Mouse (Mus musculus) thymus, postnatal 36 days (tissue): ENCODE data around the gene Letm1.

Experiments
- DNase-seq, 2 experiments: peaks; one replicate each; pipeline ENCODE4 v3.0.0; 2022; ENCODE audit warnings: mixed read lengths in 2 of 2

The Letm1 gene

DNA sequence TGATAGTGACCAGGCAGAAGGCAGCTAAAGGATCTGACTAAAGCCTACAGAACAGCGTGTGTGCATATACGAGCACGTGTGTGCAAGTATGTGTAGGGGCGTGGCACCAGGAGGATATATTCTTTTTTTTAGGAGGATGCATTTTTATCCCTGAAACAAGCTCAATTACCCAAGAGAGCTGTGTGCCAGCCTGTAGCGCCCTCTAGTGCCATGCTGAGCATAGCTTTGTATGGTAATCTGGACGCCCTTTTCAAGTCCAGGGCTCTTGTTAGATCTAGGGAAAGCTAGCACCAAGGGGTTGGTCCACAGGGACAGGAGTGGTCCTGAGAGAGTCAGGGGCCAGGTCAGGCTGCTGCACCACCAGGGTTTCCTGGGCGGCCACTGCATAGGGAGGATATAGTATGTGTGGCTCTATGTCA lies 44.7 kb downstream of the Letm1 start:
- peak; percentile 41 to 50 for DNase-seq

DNA sequence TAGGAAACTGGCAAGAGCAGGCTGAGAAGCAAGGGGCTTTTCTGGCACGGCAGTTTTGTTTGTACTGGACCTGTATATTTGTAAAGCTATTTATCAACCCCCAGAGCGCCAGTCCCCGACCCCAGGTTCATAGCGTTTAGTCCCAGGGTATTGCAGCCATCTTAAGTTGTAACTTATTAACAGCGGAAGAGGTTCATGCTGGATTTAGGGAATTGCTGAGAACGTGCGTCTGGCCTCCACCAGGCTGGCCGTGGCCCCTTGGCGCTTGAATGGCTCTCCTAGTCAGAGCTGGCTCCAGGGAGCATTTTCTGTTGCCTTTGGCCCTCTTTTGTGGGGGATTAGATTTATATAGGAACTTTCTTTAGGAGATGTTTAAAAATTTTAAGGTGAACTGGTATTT lies 46.4 kb downstream of the Letm1 start:
- DNase-seq = no peak

DNA sequence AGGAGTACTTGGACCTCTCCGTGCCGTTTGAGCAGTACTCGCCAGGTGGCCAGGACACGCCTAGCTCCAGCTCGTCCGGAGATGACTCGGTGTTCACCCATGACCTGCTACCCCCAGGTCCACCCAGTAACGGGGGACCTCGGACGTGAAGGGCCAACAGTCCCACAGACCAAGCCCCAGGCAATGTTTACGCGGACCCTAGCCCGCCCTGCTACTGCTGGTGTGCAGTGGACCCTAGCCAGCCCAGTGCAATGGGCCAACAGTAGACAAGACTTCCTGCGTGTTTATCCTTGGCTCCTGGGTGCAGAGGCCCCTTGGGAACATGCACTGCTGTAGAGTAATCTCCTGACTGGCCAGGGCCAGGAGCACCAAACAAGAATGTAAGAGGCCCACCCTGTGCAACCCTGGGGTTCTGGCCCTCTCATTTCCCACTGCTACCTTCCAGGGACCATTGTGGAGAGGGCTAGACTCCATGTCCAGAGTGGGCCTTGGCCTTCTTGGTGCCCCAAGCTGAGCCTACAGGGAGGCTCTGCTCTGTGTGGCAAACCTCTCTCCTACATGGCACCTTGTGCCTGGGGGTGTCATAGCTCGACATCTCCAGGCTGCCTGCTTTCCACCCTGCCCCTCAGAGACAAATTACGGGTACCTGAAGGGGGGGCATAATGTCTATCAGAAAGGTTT lies 47.1 kb downstream of the Letm1 start:
- DNase-seq = no peak

DNA sequence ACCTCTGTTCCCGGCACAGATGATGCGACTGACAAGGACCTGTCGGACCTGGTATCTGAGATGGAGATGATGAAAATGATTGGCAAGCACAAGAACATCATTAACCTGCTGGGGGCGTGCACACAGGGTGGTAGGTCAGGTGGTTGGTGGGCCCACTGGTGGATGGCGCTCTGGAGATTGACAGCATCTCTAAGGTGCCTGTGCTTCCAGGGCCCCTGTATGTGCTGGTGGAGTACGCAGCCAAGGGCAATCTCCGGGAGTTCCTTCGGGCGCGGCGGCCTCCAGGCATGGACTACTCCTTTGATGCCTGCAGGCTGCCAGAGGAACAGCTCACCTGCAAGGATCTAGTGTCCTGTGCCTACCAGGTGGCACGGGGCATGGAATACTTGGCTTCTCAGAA lies 48.8 kb downstream of the Letm1 start:
- no peak for DNase-seq

DNA sequence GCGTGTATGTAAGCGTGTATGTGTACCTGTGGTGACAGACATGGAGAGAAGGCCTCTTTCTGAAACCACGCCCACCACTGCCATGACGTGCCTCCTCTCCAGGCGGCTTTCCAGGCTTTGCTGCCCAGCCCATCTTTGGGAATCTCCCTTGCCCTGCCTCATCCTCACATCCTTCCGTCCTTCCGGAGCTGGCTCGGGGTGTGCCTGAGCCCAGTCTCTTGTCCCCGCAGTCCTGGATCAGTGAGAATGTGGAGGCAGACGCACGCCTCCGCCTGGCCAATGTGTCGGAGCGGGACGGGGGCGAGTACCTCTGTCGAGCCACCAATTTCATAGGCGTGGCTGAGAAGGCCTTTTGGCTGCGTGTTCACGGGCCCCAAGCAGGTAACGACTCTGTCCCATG lies 51.6 kb downstream of the Letm1 start:
- no peak for DNase-seq

DNA sequence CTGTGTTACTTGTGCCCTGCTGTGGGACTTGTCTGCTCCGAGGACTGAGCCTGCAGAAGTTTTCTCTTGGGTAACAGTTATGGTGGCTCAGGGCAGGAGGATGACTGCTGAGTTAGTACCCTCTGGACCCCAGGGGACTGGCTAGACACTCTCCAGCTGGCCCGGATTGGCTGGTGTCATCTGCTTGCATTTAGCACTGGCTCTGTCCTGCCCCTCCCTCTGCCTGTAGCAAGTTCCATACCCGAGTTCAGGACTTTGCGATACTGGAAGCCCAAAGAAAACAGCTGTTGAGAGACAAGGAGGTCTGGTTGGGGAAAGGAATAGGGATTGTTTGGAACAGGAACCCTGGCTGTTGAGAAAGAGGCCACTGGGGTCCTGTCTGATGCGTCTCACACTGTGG lies 52.1 kb downstream of the Letm1 start:
- DNase-seq = no peak

DNA sequence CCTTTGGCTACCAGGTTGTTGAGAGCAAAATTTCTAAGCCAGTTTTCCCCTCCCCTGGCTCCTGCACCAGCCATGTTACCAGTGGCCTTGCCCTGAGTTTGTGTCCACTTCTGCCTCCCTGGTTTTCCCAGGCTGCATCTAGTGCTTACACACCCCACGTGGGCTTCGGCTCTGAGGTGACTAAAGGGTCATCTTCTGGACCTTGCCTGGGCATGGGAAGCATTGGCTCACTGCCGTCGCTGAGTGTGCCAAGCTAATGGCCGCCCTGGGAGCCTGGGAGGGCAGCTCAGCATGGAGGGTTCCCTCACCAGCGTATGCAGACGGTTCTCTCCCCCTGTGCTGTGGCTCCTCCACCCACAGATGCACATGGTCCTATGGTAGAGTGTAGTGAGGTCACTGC lies 53.8 kb downstream of the Letm1 start:
- DNase-seq = no peak

DNA sequence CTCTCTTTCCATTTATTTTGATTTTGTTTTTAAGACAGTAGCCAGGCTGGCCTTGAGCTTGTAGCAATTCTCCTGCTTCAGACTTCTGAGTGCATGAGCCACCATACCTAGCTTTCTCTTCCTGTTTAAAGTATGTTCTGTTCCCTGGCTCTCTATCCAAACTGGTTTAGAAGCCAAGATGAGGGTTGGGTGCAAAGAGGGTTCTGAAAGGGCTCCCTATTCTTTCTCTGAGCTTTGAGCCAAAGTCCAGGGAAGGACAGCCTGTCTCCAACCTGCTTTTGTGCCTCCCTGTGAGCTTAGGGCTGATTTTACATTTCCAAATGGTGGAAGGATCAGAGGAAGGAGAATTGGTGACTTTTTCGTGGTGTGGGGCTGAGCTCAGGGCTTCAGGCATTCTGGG lies 55.7 kb downstream of the Letm1 start:
- no peak for DNase-seq

DNA sequence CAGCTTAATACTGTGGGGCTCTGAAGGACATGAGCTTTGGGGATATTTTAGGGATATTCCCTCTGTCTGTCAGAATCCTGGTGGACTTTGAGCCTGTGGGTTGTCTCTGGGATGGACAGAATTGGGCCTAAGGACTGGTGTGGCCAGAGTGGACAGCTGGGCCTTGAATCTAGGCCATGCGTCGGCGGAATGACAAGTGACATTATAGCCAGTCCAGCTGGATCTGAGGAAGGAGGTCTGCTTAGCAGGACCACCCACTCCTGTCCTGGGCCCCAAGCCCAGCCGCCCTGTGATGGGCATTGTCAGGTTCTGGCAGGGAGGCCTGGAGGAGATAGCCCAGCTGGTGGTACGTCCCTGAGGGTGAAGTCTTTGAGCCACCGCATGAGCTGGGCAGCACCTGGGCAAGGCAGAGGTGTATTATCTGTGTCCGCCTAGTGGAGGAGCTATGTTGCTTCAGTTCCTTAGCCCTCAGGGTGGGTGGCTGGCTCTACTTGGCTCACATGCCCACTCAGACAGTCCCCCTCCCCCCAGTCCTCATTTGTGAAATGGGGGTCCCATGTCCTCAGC lies 56.5 kb downstream of the Letm1 start:
- DNase-seq = no peak

DNA sequence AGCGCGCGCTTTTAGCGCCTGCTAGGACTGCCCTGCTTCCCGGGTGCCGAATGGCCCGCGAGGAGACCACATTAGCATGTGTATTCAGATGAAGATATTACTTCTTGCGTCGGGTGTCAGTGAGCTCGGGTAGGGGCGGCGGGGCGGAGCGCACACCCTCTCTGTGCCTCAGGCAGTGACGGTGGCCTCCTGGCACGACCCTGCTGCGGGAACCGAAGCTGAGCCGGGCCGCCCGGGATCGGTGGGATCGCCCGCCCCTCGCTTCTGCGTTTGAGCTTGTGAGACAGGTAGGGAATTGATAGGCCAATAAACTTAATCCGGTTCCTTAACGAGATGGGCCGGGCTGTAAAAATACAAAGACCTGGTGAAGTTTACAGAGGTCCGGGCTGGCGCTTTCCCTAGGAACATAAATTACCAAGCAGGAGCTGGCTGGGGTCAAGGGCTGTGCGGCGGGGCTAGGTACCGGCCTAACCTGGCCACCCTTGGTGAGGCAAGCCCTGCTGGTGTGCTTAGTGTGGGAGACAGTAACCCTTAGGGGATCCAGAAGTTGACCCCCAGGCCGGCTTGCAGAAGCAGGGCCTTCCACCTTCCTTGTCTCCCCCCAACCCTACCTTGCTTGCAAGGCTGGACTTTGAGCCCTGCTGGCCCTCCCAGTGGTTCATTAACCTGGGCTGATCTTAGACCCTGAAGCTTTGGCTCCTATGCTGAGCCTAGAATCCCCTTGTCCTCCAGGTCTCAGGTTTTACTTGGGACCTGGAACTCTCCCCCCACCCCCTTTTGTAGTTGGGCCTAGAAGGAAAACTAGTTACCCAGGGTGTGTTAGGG lies 58.8 kb downstream of the Letm1 start:
- DNase-seq = no peak

DNA sequence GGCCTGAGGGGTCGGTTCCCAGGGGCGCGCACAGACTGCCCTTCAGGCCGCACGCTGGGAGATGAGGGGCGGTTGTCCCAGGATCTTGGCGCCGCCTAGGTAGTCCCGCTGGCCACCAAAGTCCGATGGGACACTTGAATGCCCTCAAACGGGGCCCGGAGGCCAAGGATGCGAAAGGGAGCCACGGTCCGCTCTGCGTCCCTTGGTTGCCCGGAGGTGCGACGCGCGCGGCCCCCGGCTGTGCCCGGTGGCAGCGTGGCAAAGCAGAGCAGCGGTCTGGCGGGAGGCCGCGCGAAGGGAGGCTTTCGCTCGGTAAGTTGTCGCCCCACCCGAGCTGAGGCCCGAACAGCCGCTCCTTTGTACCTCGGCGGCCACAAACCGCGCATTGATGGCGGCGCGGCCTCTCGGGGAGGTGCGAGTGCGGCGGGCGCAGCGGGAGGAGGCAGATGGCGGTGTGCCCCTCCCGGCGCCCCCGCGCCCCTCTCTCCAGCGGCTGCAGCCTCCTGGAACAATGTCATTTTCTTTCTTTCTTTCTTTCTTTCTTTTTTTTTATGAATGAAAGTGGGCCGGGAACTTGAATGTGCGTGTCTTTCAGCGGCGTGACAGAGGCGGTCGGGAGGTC lies 59.5 kb downstream of the Letm1 start:
- no peak for DNase-seq

DNA sequence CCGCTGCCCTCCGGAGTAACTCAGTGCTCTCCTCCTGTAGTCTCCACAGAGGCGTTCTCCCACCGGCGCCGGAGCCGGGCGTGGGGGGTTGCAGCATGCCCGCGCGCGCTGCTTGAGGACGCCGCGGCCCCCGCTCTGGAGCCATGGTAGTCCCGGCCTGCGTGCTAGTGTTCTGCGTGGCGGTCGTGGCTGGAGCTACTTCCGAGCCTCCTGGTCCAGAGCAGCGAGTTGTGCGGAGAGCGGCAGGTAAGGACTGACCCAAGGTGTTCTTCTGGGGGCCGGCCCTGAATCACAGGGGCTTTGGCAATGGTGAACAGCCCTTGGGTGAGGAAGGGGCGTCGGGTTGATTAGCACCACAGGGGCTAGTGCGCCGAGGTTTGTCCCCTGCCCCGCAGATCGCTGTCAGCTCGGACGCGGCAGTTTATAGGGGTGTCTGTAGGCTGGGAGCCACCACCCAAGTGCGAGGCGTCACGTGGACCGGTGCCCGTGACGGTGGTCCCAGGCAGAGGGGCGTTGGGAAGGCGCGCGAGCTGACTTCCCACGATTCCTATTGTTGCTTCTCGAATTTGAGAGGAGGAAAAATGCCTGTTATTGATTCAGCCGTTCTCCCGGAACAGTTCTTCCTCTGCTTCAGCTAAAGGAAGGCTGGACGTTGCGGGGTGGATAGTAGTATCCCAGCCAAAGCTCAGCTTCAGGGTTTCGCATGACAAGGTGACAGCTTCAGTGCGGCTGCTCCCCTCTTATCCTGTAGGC lies 60.2 kb downstream of the Letm1 start:
- DNase-seq = no peak

DNA sequence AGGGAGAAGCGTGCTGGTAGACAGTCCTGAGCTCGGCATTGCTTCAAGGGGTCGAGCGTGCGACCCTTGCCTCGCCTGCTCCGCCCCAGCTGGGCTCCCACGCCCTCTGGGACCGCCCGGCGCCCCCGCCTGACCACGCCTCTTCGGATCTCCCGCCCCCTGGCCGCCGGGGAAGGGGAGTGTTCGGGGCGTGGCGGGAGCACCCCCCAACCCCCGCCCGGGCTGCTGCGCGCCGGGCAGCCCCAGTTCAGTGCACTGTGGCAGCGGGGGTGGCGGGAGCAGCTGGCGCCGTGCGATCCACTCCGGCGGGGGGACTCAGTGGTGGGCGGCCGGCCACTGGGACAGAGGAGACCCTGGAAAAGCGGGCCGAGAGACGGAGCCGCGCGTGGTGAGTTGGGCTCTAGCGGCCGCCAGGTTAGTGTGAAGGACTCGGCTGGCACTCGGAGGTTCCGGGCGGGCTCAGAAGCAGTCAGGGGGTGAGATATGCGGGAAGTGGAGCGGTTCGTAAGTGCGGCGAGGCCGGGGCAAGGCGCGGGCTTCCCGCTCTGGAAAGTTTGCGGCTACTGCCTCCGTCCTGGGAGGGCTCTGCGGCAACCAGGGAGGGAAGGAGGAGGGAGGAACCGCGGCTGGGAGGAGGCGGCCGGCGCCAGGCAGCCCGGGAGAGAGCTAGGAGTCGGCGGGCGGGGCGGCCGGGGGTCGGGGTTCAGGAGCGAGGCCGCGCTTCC lies 60.9 kb downstream of the Letm1 start, which contains the start of gene Fgfr3:
TSS of gene Fgfr3 (plus strand) at position 134 of the 725 bp plus-strand sequence.
- peak; percentile 67 to 72 for DNase-seq

DNA sequence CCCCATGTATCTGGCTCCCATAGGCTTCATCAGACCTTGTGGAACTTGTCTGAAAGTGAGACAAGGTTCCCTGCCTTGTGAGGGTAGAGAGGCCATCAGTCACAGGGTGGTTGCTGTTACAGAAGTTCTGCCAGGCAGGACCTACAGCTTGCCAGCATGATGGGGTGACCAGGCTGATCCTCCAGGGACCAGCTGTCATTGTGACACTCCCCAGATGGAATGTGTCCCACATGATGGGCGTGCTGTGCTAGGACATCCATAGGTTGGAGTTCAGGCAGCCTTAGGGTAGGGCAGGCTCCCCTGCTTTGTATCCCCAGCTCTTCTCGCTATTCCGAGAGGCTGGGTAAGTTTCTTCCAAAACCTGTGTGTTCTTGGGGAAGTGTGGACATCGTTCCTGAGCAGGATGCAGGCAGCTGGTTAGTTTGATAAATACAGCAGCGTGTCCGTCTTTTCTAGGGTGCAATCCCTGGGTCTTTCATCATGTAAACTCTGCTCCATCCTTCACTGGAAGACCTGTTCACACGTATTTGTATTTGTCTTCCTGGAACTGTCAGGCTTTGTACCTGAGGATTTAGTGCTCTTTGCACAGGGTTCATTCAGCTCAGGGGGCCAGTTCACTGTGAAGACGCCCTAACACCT lies 61.6 kb downstream of the Letm1 start:
- DNase-seq = no peak

DNA sequence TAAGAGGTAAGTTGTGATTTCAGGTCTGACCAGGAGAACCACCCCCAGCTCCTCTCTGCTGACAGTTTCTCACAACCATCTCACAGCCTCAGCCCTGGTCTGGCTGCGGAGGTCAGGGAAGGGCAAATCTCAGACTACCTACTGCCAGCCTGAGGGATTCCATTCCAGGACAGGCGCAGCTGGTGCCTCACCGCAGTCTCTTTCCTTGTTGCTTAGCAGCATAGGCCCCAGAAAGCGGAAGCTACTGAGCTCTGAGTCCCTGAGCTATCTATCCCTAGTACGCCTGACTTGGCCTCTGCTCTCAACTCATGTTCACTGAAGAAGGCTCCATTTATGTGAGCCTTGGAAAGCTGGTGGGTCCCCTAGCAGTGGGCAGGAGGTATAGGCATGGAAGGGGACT lies 64.2 kb downstream of the Letm1 start:
- DNase-seq = no peak

DNA sequence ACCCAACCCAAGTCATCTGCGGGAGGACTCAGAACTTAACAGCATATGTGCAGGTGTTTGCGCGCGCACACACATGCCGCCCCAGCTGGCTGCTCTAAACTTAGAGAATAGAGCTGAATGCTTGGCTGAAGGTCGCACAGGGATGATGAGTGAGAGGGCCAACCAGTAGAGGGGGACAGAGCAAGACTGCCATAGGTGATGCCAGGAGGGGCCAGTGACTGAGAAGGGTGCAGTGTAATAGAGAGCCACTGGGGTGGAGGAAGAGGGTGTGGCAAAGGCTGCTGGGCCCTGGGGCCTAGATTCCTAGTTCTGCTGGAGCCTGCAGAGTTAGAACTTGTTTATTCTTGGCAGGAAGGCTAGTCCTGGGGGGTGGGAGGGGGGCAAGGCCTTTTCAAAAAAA lies 66.2 kb downstream of the Letm1 start:
- no peak for DNase-seq

DNA sequence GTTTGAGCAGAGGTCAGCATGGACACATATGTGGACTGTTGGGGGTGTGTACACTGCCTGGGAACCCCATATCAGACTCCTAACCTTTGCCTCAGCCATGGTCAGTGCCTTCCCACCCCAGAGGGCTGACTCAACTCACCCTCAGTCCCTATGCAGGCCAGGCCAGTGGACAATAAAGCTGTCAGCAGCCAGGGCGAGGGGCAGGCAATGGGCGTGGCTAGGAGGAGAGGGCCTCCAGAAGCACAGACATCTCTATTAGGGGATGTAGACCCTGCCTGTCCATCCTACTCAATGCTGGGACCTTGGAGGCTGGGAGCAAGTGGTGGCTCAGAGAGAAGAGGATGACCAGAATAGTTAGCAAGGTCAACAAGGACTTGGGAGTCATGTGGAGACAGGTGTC lies 67.4 kb downstream of the Letm1 start:
- no peak for DNase-seq

DNA sequence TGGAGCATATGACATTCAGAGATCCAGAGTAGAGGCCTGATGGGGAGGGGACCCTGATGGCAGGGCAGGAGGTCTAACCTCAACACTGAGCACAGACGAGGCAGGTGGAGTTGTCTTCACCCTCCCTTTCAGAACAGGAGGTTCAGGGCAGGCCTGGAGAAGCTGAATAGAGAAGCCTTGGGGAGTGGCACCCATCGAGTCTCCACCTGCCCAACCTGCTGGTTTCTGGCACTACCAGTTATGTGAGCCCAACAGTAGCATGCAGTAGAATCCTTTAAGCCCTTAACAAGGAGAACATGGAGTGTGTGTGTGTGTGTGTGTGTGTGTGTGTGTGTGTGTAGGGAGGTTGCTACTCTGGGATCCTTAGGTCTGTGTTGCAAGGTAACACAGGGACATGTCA lies 70.1 kb downstream of the Letm1 start:
- DNase-seq = no peak

DNA sequence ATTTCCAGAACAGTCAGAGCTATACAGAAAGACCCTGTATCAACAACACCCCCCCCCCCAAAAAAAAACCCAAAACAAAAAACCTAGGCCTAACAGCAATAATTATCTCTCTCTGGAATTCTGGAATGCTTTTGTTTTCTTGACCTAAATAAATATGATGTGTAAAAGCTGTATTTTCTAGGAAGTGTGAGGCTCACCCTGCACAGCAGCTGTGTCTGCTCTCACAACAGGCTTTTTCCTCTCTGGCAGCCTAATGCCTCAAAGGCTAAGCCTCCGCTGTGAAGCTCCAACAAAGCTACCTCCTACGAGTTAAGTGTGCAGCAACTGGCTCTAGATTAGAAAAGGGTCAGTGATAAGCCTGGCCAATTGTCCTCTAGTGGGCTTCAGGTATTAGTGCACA lies 73.6 kb downstream of the Letm1 start:
- DNase-seq = no peak

DNA sequence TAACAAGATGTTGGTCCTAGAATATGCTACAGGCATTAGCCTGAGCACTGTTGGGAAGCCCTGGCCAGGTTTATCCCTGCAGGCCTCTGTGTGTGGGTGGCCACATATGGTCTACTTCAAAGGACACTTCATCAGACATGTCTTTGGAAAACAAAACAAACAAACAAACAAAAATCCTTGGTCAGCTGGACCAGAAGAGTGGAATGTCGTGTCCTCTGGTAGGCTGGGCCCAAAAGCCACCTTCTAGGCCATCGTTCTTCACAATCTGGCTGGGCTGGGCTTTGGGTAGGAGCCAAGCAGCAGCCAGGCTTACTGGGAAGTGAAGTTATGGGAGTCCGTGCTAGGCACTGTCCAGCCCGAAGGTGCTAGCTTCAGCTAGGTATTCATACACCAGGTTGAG lies 75.5 kb downstream of the Letm1 start:
- no peak for DNase-seq

DNA sequence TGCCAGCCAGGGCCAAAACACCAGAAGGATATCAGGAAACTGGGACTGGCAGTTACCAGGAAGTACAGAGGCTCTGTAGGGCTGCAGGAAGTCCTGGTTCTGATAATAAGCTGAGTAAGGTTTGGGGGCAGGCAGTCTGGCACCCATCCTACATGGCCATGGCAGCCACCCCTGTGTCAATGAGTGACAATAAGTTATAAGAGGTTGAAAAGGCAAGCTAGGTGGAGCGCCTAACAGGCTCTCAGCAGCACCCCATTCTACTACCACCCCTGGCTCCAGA lies 76.3 kb downstream of the Letm1 start:
- DNase-seq = no peak
